Mouse (Mus musculus) heart, postnatal 14 days (tissue): ENCODE data around the gene Lonp1. TPM values are rescaled to one million over a fixed set of nuclear protein-coding genes. Genes with fewer than 3 reads are reported as not detected.
"Not testable (repeated sequence)": the region's sequence is repeated elsewhere in the genome, so short reads cannot be mapped to it uniquely, and the experiment has no call there.

ENCODE experiments used
- DNase-seq, 2 experiments: peaks; one replicate each; pipeline ENCODE4 v3.0.0; 2021 to 2022
- intact Hi-C: fragments of 180-260 bp; cut with DNase I; formaldehyde crosslinking; loops from one replicate; pipeline ENCODE4 v1.15.1; 2025
- long read RNA-seq, 2 experiments: library from polyadenylated mRNA; stranded (forward); transcript quantifications; one replicate each; pipeline ENCODE4 v2.0.0; 2021
- total RNA-seq, 2 experiments: library from RNA; stranded (reverse); gene quantifications; 2 replicates each; pipeline ENCODE4 v1.2.3; 2021

The Lonp1 gene
- total RNA-seq, result 100 to 1,000 TPM in 1 of 2 experiments, 10 to 100 TPM in 1; 97.3 to 104 TPM
- long read RNA-seq, experiment 1, transcript Lonp1-201 (18 exons, 2,951 nt), result major isoform, 304 of 345 reads
- long read RNA-seq, experiment 1, partial matches to known transcripts, result 30 of 345 reads
- long read RNA-seq, experiment 1, other reads (novel, unspliced or antisense), result 11 of 345 reads
- long read RNA-seq, experiment 2, transcript Lonp1-201 (18 exons, 2,951 nt), result major isoform, 291 of 326 reads
- long read RNA-seq, experiment 2, partial matches to known transcripts, result 26 of 326 reads
- long read RNA-seq, experiment 2, other reads (novel, unspliced or antisense), result 9 of 326 reads

- DNase-seq, result peak; percentile 91 to 96
- intact Hi-C loops, result loop anchor here (5.0 kb wide), 1 partner anchor 40 kb away; no protein-coding TSS in a partner anchor
Observed at GRCm38 (mm10) chr17:56626754-56627470, at the start of gene Lonp1. Lonp1 (minus strand) TSS chr17:56626887.

DNA sequence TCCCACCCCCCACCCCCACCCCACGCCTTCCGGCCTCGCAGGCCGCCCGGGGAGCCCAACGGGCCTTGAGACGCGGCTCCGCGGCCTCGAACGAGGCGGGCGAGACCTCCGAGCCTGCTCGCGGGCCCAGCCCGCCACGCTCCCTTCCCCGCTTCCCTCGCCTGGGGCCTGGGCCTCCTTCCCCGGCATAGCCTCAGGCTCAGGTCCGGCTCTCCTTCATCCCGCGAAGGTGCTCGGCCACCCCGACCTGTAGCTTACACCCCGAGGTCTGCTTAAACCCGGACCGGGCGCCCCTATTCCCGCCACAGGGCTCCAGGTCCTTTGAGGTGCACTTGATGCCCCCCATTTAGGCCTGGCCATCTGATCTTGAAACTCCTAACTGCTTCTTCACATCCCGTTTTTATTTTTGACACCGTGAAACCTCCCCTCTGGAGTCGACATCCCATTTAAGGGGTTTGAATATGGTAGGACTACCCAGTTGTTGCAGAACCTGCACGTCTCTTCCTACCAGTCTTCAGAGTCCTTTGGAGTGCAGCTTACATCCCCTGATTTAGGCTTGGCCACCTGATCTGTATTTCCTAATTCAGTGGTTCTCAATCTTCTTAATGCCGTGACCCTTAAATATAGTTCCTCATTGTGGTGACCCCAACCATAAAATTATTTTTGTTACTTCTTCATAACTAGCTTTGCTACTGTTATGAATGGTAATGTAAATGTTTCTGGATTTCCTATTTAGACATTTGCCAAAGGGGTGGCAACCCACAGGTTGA lies 47.1 kb upstream of the Lonp1 start:
- no peak for DNase-seq
- intact Hi-C loops, result loop anchor here (2.0 kb wide), 1 partner anchor 39 kb away; no protein-coding TSS in a partner anchor

- intact Hi-C loops, result no loop called here
- DNase-seq, result peak; percentile 99 to 100
Observed at GRCm38 (mm10) chr17:56672941-56673646, 46.4 kb upstream of the Lonp1 start, which contains the start of gene Ranbp3. Ranbp3 (plus strand) TSS chr17:56673294.

DNA sequence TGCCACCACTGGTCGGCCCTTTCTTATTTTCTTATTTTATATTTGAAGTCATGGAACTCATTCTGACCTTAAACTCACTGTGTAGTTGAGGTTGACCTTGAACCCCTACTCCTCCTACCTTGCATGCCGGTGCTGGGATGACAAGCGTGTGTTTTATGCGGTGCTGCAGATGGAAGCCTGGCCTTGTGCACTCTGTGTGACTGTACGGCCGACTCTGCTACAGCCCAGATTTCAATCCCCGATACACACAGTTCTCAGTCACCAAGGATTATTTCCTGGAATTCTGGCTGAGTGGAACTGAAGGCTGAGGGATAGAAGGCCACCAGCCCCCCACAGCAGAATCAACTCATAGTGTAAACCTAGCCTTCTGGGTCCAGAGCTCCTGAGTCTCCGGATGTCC lies 43.1 kb upstream of the Lonp1 start:
- DNase-seq, result no peak
- intact Hi-C loops, result loop anchor here (1.0 to 5.0 kb wide), 4 partner anchors 42 to 312 kb away; partner anchors contain the start of genes Catsperd, Lonp1 and Rpl36

DNA sequence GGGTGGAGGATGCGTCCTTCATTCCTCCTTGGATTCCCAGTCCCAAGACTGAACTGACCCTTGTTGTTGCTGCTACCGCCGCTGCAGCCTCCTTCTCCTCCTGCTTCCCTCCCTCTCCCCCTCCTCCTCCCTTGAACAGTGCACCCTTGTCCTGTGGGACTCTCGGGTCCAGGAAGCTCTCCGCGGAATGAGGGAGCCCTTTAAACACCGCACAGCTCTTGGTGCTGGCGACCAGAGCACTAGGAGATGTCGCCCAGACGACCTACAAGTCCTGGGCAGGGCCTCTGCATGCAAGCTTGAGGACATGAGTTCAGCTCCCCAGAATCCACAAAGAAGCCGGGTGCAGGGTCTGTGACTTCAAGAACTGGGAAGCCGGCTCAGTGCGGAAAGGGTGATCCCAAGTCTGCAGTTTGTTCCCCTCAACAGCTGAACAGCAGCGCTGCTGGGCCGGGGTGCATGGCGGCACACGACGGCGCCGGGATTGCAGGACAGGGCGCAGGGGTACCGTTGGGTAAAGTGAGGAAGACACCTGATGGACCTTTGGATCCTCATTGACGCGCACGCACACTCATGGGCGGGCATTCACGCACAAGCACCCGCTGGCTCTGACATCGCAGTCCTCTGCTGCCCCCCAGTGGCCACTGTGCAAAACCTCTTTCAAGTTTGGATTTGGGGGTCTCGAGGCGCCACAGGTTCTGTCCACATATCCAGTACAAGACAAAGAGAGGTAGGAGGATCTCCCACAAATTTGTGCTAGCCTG lies 41.9 kb upstream of the Lonp1 start:
- peak; percentile 87 to 91 for DNase-seq
- intact Hi-C loops, result loop anchor here (1.0 to 5.0 kb wide), 4 partner anchors 41 to 311 kb away; partner anchors contain the start of genes Catsperd, Lonp1 and Rpl36

GRCm38 (mm10) chr17:56667591-56667990 lies 40.9 kb upstream of the Lonp1 start:
- no peak for DNase-seq
- intact Hi-C loops, result loop anchor here (5.0 kb wide), 3 partner anchors 40 to 310 kb away; partner anchors contain the start of genes Catsperd and Lonp1

- intact Hi-C loops, result loop anchor here (5.0 kb wide), 3 partner anchors 39 to 309 kb away; partner anchors contain the start of genes Catsperd and Lonp1
- no peak for DNase-seq
Observed at GRCm38 (mm10) chr17:56666384-56666783, 39.7 kb upstream of the Lonp1 start.

GRCm38 (mm10) chr17:56664333-56664732 lies 37.6 kb upstream of the Lonp1 start:
- intact Hi-C loops, result no loop called here
- no peak for DNase-seq

DNA sequence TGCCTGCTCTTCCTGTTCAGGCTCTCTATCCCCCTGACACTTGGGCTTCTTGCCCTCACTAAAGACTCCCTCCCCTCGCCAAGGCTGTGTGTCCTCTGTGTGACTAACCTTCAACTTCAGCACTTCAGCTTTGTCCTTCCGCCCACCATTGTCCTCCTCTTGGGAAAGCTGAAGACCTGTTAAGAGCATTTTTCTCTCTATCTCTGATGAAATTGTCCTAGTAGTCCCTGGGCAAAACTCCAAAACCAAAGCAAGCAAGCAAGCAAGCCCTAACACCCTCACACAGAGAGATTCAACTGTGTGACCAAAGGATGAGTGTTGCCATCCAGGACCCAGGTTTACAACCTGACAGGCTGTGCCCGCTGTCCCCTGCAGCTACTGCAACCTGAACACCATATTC lies 37.0 kb upstream of the Lonp1 start:
- intact Hi-C loops, result no loop called here

GRCm38 (mm10) chr17:56656171-56656570 lies 29.5 kb upstream of the Lonp1 start:
- no peak for DNase-seq
- intact Hi-C loops, result no loop called here

More for the DNA sequence above, 37.0 kb upstream of the Lonp1 start:
- no peak for DNase-seq

- DNase-seq, result no peak
- intact Hi-C loops, result no loop called here
Observed at GRCm38 (mm10) chr17:56655311-56655710, 28.6 kb upstream of the Lonp1 start.

DNA sequence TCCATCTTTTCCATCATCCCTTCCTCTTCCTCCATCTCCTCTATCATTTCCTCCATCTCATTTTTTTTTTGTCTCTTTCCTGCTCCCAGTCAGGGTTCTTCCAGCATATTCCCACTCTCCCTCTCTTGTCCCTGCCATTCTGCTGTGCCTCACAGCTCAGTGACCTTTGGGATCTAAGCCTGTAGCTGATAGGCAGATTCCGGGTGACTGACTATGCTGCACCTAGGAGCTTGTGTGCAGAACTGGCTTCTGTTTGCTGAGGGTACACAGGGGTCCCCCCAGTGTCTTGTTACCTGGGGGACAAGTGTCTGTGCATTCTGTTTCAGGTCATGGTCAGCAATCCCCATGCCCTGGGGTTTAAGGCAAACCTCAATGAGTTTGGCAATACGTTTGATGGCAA lies 28.1 kb upstream of the Lonp1 start:
- DNase-seq, result no peak
- intact Hi-C loops, result no loop called here

GRCm38 (mm10) chr17:56651801-56652200 lies 25.1 kb upstream of the Lonp1 start:
- no peak for DNase-seq
- intact Hi-C loops, result no loop called here

- no peak for DNase-seq
- intact Hi-C loops, result no loop called here
Observed at GRCm38 (mm10) chr17:56647546-56647945, 20.9 kb upstream of the Lonp1 start.

GRCm38 (mm10) chr17:56643237-56643636 lies 16.6 kb upstream of the Lonp1 start:
- intact Hi-C loops, result no loop called here

DNA sequence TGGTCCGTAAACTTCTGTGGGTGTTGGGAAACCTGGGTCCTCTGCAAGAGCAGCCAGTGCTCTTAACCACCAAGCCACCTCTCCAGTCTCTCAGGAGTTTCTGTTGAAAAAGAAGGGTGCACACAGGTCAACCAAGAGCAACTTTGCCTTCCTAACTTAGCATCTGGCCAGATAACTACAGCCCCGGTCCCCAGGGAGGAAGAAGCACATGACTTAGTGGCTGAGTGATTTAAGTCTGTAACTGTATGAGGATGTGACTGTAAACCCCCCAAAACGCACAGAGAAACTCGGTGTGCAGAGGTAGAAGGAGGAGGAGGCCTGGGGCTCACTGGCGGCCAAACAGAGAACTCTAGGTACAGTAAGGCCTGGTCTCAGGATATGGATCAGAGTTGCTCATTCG lies 7.3 kb upstream of the Lonp1 start:
- no peak for DNase-seq
- intact Hi-C loops, result no loop called here

More at GRCm38 (mm10) chr17:56643237-56643636, 16.6 kb upstream of the Lonp1 start:
- DNase-seq, result no peak

DNA sequence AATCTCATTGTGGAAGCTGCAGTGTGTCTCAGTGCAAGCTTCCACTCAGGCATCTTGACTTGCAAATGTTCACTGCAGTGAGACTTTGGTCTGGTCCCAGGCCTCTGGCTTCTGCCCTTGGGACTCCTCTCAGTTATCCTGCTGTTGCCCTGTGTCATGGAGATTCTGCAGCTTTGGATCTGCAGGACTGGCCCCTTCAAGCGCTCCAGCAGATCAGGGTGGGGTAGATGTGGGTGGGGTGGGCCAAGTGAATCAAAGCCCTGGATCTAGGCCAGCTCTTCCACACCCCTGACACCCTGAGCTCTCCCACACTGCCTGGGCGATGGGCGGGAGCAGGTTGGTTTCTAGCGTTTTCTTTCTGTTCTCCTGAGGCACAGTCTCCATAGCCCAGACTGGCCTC lies 5.1 kb upstream of the Lonp1 start:
- intact Hi-C loops, result no loop called here
- DNase-seq, result no peak

DNA sequence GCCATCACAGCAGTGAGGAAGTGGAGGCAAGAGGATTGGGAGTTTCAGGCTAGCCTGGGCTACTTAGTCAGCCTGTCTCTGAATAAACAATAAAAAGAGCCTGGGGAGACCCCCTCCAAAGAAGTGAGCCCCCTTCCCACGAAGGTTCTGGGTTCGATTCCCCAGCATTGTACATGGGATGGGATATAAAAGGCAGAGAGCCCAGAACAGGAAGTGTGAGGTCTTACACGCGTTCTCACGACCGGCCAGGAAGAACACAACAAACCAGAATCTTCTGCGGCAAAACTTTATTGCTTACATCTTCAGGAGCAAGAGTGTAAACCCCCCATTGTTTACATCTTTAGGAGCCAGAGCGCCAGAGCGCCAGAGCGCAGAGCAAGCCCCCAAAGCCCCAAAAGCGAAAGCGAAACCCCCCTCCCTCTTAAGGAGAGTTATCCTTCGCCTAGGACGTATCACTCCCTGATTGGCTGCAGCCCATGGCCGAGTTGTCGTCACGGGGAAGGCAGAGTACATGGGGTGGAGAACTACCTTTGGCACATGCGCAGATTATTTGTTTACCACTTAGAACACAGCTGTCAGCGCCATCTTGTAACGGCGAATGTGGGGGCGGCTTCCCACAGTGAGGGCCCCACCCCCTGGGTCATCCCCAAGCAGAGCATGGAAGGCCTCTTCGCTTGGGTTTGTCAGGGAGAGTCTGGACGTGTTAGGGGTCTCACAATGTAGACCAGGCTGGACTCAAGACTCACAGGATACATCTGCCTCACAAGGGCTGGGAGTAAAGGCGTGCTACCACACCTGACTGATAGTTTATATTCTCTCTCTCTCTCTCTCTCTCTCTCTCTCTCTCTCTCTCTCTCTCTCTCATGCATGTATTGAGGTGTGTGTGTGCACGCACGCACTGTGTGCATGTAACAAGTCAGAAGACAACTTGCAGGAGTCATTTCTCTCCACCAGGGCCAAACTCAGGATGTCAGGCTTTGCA lies 3.4 kb upstream of the Lonp1 start:
- intact Hi-C loops, result loop anchor here (5.0 kb wide), 1 partner anchor 37 kb away; no protein-coding TSS in a partner anchor
- DNase-seq, result not testable (repeated sequence)
